Mouse (Mus musculus) kidney, postnatal 25 days (tissue): ENCODE data around the gene Hdac11.

Experiments
- DNase-seq, 2 experiments: peaks; one replicate each; pipeline ENCODE4 v3.0.0; 2021; ENCODE audit warnings: mixed read lengths in 2 of 2

Hdac11 gene

GRCm38 (mm10) chr6:91173221-91173880 is 16.9 kb downstream of the Hdac11 start:
- DNase-seq: peak; percentile 52 to 69

DNA sequence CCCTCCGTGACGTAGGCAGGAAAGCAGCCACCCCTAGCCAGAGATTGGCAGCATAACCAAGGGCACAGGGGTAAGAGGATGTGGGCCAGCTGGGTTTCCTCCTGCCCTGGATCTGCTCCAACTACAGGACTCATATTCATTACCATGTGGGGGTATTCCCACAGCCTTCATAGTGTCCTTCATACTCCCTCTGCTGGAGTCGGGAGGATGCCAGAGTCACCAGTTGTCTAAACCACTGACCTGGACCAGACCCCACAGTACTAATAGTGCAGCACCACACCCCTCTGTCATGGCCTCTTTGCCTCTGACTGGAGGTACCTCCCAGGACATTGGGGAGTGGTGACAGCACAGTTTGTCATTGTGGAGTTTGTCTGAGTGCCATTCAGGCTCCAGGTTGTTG is 17.7 kb downstream of the Hdac11 start:
- no peak for DNase-seq

- DNase-seq: no peak
These were observed 24.3 kb downstream of the Hdac11 start for GRCm38 (mm10) chr6:91180767-91181171.

DNA sequence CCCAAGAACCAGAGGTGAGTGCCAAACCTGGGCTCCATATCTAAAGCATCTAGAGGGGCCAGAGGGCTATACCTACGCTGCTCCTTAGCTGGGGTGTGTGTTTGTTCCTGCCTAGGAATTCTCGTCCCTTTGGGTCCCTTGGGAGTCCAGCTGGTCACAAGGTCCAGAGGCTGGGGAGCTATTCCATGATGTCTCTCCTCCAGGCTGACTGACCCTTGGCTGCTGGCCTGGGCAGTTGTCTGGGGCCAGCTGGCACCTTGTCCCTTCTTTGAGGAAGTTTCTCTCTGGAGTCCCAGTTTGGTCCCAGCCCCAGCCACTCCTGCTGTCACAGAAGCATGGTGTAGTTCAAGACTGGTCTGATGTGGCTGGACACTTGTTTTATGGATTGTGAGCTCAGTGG is 24.9 kb downstream of the Hdac11 start:
- peak; percentile 72 to 87 for DNase-seq

DNA sequence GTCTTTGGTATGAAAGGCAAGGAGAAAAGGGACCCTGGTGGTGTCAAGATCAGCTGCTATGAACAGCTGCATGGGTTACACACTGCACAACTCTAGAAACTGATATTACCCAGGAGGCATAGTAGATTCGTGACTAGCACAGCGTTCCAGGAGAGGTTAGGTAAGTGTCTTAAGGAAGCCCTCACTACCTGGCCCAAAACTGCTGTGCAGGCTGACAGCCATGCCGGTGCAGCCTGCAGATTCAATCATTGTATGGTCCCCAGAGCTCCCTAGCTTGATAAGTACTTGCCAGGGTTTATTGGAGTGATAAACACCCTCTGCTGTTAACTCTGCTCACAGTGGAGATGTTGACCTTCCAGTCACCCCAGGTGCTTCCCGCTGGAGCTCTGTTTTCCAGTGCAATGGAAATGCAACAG is 25.6 kb downstream of the Hdac11 start:
- no peak for DNase-seq

- no peak for DNase-seq
These were observed 26.6 kb downstream of the Hdac11 start for GRCm38 (mm10) chr6:91183041-91183440.

DNA sequence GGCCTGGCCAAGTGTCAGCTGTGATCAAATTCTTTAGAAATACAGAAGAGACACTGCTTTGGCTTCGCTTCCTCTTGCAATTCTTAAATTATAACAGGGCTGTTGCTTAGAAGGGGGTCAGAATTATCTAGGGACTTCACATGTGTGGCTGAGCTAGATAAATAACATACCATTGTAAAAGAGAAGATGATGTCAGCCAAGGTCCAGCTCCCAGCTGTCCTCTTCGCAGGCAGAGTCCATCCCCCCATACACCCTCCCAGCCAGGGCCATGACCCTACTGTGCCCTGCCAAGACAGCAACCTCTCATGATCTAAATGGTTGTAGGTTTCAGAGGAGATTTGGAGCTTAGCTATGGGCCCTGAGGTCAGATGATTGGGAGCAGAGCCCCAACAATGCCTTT is 27.5 kb downstream of the Hdac11 start:
- no peak for DNase-seq

- no peak for DNase-seq
These were observed 28.3 kb downstream of the Hdac11 start for GRCm38 (mm10) chr6:91184776-91185175.

DNA sequence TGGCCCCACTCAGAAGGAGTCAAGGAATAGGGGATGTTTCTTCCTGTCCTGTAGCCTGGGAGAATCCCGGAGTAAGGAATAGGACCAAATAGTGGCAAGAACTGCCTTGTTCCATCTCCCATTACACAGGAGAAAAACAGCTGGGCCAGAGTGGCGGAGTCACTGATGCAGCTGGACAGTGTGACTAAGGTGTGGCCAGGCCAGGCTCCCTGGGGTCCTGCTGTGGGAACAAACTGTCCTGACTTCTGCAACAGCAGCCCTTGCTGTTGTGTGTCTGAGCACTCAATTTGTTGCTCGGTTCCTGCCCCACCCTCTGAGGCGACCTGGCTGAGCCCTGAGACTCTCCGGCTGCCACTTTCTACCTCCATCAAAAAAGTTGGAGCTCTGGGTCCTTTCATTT is 29.0 kb downstream of the Hdac11 start:
- no peak for DNase-seq

DNA sequence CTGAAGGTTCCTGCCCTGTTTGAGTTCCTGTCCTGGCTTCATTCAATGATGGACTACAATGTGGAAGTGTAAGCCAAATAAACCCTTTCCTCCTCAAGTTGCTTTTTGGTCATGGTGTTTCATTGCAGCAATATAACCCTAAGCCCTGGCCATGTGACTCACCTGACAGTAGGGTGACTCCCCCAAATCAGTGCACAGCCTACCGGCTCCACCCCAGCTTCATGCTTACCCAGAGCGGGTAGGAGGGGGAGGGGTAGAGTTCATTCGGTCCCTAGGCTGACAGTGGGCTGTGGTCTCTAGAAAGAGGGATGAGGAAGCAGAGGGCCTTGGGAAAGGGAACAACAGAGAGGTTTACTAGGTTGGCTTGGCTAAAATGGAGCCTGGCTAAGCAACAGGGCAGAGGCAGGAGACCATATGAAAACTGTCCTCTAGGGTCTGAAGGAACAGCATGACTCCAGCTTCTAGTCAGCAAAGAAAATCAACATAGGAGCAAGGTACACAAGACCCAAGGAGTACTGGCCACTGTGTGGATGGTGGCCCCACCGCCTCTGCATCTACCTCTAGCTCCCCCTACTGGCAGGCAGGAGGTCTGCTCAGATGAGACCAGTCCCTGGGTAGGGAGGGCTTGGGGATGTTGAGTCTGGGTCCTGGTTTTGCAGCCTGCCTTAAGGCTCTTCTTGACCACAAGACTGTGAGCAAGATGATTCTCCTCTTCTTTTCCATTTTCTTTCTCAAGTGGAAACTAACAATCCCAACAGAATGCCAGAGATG is 29.9 kb downstream of the Hdac11 start:
- peak in 1 of 2 experiments; percentile 15 for DNase-seq

DNA sequence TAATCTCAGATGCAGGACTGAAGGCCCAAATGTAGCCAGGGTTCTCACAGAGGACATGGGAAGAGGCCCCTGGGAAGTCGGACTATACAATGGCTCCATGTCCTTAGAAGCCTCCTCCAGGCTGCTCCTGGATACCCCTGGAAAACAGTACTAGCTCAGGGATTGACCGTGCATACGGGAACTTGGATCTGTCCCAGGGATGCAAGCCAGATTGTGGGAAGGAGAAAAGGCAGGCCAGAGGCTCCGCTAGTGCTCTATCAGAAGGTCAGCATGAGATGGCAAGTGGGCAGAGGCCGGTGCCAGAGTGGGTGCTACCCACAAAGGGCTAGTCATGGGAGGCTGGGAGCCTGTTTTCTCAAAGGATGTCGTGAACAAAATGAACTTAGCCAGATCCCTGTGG is 30.5 kb downstream of the Hdac11 start:
- DNase-seq: no peak

GRCm38 (mm10) chr6:91187871-91188270 is 31.4 kb downstream of the Hdac11 start:
- peak in 1 of 2 experiments; percentile 49 for DNase-seq

DNA sequence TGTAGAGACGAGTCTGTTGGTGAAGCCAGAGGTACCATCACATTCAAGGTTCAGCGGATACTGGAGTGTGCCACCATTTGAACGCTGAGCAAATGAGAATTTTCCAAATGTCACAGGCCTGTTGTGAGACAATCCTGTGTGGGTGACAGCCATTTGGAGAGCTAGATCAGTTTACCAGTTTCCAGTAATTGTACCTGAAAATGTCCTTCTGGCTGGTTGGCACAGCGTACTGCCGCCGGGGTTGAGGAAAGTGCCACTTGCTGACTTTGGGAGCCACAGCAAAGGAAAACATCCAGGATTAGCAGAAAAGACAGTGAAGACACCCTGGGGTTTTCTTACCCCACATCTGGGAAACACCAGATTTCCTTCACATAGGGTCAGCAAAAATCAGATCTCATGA is 33.5 kb downstream of the Hdac11 start:
- DNase-seq: no peak

- DNase-seq: no peak
These were observed 35.0 kb downstream of the Hdac11 start for GRCm38 (mm10) chr6:91191465-91191864.

DNA sequence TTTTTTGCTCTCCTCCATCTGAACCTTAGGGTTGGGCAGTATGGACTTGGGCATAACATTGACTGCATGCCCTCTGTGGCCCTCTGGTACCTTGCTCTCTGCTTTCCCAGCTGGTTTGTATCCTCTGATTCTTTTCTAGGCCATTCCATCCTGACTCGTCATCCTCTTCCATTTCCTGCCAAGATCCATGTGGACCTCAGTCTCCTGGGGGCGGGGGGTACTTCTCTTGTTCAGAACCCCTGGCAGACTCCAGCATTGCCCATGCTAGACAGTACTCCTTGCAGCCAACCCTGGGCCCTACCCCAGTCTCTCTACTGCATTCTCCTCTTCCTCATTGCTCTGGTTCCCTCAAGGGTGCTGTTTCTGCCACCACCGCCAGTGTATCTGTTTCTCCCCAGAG is 36.0 kb downstream of the Hdac11 start:
- no peak for DNase-seq

DNA sequence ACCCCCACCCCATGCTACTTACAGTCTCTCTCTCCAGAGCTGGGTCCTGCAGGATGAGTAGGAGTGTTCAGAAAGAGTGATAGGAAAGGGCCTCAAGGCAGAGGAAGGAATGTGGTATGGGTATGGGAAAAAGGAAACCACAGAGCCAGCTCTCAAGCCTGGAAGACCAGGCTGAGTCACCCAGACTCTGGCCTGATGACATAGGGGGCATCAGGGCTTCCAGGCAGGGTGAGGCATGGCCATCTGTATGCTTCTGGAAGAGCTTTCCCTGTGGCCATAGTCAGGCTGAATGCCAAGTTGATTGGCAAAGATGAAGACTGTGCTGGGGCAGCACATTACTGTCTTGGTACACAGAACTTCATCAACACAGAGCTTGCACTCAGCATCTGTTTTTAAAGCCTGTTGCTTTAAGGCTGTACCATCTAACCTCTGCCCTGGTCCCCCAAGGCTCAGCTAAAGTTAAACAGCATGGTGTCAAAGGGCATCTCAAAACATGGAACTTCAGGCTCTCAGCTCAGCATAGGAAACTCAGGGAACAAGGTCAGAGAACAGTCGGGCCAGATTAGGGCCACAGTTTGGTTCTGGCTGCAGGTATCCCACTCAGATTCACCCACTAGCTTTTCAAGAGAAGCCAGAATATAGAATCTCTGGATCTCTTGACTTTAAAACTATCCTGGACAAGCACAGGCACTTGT is 36.5 kb downstream of the Hdac11 start:
- no peak for DNase-seq

GRCm38 (mm10) chr6:91198456-91198855 is 42.0 kb downstream of the Hdac11 start:
- DNase-seq: no peak

DNA sequence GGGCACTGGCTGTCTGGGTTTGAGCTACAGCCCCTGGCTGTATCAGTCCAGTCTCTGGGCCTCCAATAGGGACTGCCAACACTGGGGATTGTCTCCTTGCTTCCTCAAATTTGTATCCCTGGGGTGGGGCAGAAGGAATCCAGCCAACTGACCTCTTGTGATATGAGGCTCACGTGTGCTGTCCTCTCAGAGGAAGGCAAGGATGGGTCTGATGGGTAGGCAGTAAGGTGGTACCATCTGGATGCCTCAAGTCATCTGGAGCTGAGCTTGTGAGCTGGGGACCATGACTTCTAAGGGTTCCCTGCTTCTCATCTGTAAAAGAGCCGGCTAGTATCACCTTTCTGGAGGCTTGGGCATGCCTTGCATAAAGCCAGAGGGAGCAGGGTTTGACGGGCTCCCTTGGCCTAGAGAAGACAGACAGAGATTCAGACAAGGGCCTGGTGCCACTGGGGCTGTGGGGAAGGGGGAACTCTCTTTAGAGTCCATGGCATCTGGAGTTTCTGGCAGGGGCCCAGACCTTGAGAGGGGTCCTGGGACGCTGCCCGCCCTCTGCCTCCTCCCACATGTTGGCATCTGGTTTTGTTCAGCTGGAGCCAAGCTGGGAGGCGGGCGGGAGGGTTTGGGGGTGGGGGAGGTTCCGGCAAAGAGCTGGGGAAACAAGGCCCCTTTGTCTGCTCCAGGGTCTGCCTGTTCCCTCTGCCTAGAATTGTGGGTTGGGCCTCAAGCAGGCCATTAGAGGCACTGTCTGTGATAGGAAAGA is 44.1 kb downstream of the Hdac11 start:
- no peak for DNase-seq

DNA sequence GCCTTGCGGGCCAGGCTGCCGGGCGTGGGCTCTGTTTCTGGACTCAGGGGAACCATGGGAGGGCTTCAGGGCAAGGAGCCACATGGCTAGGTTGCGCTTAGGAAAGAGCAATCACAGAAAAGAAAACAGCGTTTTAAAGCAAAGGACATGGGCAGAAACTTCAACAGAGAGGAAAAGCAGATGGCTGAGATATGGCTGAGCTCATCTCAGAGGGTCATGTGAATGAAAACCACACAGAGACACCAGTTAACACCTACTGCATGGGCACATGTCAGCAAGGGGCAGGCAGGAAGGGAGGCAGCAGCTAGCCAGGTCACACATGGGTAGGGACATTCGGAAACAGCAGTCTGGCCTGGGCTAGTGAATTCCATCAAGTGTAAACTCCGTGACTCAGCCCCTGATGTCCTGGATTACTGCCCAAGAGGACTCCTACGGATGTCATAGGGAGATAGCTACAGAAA is 45.4 kb downstream of the Hdac11 start:
- no peak for DNase-seq

DNA sequence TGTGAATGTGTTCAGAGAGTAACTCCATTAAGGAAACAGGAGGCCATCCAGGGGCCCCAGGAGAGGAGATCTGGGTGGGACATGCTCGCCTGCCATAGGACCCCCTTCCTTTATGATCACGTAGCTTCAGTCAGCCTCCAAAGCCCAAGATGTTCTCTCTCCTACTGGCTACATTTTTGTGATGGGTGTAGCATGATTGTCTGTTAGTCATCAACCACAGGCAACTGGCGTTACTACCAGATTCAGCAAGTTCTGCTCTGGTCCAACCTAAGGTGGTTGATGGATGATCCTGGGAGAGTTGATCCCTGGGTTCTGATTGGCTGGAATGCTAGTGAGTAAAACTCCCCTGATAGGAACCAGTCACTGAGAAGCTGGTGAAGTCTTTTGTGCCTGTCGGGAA is 46.1 kb downstream of the Hdac11 start:
- DNase-seq: no peak

GRCm38 (mm10) chr6:91205346-91205745 is 48.9 kb downstream of the Hdac11 start:
- DNase-seq: no peak

GRCm38 (mm10) chr6:91205791-91206190 is 49.3 kb downstream of the Hdac11 start:
- DNase-seq: no peak

DNA sequence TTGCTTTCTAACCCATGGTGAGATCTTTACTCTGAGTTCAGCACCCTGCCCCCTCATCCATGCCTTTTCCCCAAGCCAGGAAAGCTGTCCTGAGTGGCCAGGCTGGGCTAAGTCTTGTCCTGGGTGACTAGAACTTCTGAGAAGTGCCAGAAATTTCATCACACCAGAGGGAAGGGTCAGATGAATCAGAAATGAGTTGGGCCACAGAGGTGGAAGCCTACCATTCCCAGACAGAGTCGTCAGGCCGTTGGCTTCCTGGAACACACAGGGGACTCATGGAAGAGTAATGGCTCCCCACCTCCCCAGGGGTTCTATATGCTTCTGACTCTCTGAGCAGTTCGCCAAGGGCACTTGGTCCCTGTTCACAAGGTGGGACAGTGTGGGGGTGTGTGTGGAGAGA is 51.0 kb downstream of the Hdac11 start:
- DNase-seq: no peak
